Mouse (Mus musculus): ENCODE results near the gene Slc29a1.

DNA sequence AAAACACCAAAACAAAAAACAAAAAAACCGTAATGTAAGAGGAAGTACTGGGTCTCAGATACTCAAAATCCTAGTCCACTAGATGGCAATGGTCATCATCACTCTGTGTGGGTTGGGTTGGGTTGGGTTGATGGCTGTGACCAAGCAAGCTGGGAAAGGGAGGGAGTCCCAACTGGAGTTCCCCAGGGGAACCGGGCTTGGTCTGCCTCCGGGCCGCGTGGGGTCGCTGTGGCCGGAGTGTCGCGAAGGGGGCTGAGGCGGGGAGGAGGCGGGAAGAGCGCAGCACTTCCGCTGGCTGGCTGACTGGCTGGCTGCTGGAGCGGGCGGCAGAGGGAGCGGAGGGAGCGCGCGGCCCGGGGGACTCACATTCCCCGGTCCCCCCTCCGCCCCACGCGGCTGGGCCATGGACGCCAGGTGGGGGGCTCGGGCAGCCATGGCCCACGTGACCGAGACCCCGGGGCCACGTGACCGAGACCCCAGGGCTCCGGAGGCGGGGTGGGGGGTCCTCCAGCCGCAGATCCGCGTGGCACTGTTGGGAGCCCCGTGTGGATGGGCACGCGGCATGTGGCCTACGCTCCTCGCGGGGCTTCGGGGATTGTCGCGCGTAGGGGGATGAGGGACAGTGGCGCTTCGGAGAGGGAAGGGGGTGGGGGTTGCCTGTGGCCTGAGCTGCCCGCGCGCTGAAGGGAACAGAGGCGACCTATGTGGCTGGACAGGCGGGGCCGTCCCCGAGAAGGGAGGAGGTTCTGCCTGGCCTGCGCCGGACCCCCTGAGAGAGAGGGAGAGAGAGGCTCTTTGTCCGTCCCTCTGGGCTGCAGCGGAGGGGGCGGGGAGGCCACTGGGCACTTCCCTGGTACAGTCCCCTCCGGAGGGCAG, 35.5 kb downstream of the Slc29a1 start, which contains the start of gene Slc35b2:
- TF ChIP-seq CTCF (IDR thresholded peaks at IDR 0.05; ENCODE audit: control insufficient read depth, insufficient read depth, insufficient replicate concordance, low read depth, low read length) (peak; percentile 69; the same call in 1 of the 2 replicates), POLR2A (IDR thresholded peaks at IDR 0.05; ENCODE audit: control insufficient read depth, low read depth, low read length) (peak; percentile 55; the same call in 1 of the 2 replicates)

Measured in testis, adult 2 months (tissue).